Mouse (Mus musculus) macrophage (primary cell): ENCODE data around the gene Aatf. TPM values are rescaled to one million over a fixed set of nuclear protein-coding genes. Genes with fewer than 3 reads are reported as not detected.

Experiments
- H3K27ac ChIP-seq: fragments of 350-480 bp; formaldehyde crosslinking; 2 replicates; pipeline ENCODE4 v1.9.0; 2021
- H3K36me3 ChIP-seq: fragments of 350-480 bp; formaldehyde crosslinking; 2 replicates; pipeline ENCODE4 v1.9.0; 2021; ENCODE audit errors: inconsistent target
- H3K4me3 ChIP-seq: fragments of 350-480 bp; formaldehyde crosslinking; 2 replicates; pipeline ENCODE4 v1.9.0; 2021; ENCODE audit errors: inconsistent target
- H3K79me2 ChIP-seq: fragments of 350-480 bp; formaldehyde crosslinking; 2 replicates; pipeline ENCODE4 v1.9.0; 2021; ENCODE audit errors: inconsistent target
- WGBS: methylation state at CpG from one replicate; pipeline ENCODE4 v1.1.7; 2026; ENCODE audit warnings: inconsistent platforms; ENCODE audit not compliant: missing documents; 5-methylcytosine and 5-hydroxymethylcytosine counted together
- polyA plus RNA-seq: library from polyadenylated mRNA; stranded (reverse); fragments of 250-400 nt; gene quantifications from 3 replicates; pipeline ENCODE4 v1.2.4, GENCODE M21; 2018; ENCODE audit warnings: inconsistent platforms
- total RNA-seq, 78 experiments: library from RNA; depleted of rRNA; stranded (reverse); fragments of 250-400 nt; gene quantifications; 1 replicate in 9 of 78; 2 replicates in 24 of 78; 3 replicates in 43 of 78; 4 replicates in 2 of 78; pipeline ENCODE4 v1.2.4; 2018; ENCODE audit warnings: inconsistent platforms in 56 of 78

Aatf gene
- total RNA-seq (2018; cell fraction: chromatin; rRNA removed): 100 to 1,000 TPM in 7 of 26 experiments, 10 to 100 TPM in 19; 36.7 to 141 (median 89.6) TPM
- total RNA-seq (2018; cell fraction: cytosol; rRNA removed): 10 to 100 TPM; 13.4 to 28.3 (median 20.8) TPM
- 10 to 100 TPM; 18.6 to 85.6 (median 38.3) TPM for total RNA-seq (2018; cell fraction: nucleus; rRNA removed)
- 14.1 to 42.5 TPM (median 35.2 TPM) in 3 replicates for polyA plus RNA-seq

DNA sequence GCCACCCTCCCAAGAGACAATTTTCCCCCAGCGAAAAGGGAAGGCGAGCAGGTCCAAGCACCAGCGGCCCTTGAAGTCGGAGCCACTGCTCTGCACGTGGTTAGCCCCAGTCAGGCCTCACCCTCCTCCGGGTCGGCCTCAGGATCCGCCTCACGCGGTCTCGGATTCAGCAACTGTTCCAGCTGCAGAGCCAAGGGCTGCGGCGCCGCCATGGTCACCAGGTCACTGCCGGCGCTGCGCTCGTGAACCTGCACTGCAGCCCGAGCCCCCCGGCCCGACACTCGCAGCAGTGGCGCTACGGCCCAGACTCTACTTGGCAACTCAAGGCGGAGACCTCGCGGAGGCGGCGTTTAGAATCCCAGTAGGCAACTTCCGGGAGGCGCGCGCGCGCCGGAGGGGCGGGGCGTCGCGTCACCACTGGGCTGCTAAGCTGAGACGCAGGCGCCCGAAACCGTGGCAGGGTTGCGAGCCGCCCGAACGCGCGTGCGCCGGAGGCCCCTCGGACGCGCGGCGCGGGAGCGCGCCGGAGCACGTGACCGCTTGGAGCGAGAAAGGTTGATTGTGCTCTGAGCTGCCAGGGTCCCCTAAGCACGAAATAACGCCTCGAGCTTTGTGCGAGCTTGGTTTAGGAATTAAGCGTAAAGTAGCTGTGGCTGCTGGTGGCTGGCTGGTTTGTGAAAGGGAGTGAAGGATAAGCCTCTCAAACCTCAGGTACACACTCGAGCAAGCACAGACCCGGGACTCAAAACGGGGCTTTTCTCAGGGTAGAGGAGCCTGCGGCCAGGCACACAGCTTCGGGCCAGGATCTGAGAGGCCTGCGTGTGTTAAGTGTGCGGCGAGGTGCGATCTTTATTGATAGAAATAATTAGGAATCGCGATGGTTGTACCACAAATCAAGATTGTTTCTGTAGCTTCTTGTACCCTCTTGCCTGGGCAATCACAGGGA, at the start of gene Aatf:
Gene Aatf, minus strand, starts transcription at position 352 of the 946 bp plus-strand sequence.
- Histone ChIP-seq H3K36me3 (peaks cover 8% of the 10 kb centered on the region; the same call in 1 of the 2 replicates), H3K4me3 (peak within 1 kb of the TSS; percentile 72), H3K27ac (peak within 1 kb of the TSS; percentile 22; the same call in 1 of the 2 replicates), H3K79me2 (peaks cover 11% of the 10 kb centered on the region)
- under 1% methylated on average over 74 of the region's 80 CpGs for WGBS

DNA sequence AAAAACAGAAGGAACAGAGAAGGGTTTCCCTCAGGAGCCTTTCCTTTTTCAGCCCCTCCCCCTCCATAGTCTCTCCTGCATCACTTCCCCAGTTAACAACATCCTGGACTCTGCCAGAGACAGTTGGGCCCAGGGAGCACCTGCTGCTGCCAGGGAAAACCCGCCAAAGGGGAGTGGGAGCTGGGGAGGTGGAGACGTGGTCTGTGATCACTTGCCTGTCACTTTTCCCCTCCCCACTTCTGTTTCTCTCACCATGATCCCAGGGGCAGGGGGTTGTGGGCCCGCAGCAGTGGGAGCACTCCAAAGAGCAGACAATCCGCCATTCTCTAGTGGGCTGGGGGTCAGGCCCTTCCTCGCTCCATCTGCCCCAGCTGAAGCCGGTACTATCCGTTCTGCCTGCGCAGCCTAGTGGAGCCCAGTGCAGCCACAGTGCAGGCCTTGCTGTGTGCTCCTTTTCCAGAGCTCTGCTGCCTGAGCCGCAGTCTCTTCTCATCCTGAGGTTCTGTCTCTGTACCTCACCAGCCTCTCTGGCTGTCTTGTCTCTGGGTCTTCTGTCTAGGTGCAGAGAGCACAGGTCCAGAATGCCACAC, 49.5 kb upstream of the Aatf start:
- Histone ChIP-seq H3K4me3 (no peak overlapping the region), H3K79me2 (no peaks in the 10 kb centered on the region)
- WGBS: 47% methylated on average over 9 of the region's 9 CpGs

DNA sequence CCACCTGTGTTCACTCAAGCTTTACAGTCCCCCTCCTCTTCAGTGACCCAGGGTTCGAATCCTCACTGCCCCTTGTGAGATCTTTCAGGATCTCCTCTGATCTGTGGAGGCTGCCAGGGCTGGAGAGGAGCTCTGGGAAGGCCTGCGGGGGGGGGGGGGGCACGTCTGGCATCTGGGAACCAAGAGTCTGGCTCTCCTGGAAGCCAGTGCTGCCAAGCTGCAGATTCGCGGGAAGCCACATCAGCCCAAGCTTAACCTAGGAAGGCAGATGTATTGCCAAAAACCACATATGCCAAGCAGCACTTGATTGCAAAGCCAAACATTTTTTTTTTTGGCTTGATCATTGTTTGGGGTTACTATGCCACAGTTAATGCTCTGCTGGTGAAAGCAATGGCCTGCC, 48.2 kb upstream of the Aatf start:
- no peak overlapping the region for H3K4me3 ChIP-seq
- no peak overlapping the region for H3K27ac ChIP-seq
- H3K36me3 ChIP-seq: no peaks in the 10 kb centered on the region
- no peaks in the 10 kb centered on the region for H3K79me2 ChIP-seq
- WGBS: 91% methylated on average over 4 of the region's 5 CpGs

More for the DNA sequence above, 49.5 kb upstream of the Aatf start:
- H3K36me3 ChIP-seq: no peaks in the 10 kb centered on the region
- no peak overlapping the region for H3K27ac ChIP-seq

DNA sequence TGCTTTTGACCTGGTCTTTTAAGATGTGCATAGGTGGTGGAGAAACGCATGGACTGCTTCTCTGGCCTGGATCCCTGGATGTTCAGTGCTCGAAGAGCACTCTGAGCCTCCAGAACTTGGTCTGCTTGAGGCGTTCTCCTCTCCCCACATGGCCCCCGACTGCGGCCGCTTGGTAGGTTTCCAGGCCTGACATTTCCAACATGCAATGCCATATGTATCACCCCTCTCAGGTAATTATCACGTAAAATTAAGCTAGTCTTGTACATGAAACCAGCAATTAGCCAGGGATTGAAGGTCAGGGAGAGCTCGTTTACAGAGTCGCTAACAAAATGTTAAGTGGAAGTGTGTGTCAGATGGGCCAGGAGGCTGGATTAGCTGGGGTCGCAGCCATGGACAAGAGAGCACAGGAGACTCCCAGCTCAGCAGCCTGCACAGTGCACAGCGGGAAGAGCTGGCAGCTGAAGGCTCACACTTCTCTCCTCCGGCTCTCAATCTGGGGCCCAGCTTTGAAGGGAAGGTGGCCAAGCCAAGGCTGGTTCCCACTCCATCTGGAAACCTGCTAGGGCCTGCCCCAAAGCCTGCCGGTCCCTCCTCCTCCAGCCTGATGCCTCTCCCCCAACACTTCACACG, 40.6 kb upstream of the Aatf start:
- Histone ChIP-seq H3K79me2 (no peaks in the 10 kb centered on the region), H3K4me3 (no peak overlapping the region), H3K36me3 (no peaks in the 10 kb centered on the region), H3K27ac (no peak overlapping the region)
- 94% methylated on average over 14 of the region's 14 CpGs for WGBS

DNA sequence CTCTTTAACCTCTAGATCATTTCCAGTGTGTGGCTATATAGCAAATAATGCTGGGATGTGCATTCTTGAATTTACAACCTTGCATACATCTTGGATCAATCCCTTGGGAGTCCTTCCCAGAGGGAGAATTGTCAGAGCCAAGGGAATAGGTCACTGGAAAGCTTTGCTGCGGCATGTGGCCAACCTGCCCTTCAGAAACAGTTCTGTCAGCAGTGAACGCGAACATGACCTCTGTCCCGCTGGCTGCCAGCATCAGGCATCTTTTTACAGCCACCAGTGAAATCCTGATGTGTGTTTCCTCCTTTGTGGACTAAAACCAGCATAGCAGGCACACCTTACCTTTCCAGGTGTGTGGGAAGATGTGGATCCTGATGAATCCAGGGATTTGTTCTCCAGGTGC, 38.0 kb upstream of the Aatf start:
- Histone ChIP-seq H3K4me3 (no peak overlapping the region), H3K36me3 (no peaks in the 10 kb centered on the region), H3K27ac (no peak overlapping the region), H3K79me2 (no peaks in the 10 kb centered on the region)
- 83% methylated on average over 4 of the region's 4 CpGs for WGBS

DNA sequence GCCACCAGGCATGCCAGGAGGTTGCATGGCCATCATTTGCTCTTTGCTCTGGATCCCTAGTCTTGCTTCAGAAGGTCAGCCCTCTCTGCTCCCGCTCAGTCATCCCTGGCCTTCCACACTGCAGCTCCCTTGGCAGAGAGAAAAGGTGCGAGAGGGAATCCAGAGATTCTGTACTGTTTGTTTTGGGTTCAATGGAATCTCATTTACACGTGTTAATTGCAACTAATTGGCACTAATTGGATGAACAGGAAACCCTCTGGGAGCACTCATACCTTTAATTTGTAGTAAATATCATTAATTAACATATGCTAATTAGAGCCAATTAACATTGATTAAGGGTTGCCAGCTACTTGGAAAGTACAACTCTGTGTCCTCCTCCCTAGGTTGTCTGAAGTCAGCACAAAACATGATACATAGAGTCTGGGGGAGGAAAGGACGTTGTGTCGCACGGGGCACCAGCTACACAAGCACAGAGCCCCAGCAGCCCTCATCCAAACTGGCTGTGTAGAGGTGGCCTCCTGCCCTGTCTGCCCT, 36.0 kb upstream of the Aatf start:
- Histone ChIP-seq H3K4me3 (no peak overlapping the region), H3K27ac (no peak overlapping the region), H3K36me3 (no peaks in the 10 kb centered on the region), H3K79me2 (no peaks in the 10 kb centered on the region)
- WGBS: 77% methylated on average over 6 of the region's 6 CpGs

DNA sequence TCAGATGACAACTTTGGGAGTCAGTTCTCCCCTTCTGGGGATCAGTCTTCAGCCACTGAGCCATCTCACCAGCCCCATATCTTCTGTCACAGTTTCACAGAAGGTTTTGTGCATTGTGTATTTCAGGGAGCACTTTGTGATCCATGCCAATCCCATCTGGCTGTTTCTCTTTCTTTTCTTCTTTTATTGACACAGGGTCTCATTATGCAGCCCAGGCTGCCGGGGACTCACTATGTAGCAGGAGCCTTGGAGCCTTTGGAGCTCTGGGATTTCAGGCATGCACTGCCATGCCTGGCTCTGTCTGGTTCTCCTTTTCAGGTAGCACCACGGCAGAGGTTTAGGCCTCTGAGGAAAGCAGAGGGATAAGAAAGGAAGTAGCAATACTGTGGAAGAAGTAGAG, 35.0 kb upstream of the Aatf start:
- H3K27ac ChIP-seq: no peak overlapping the region
- WGBS: 47% methylated on average over 2 of the region's 2 CpGs
- H3K79me2 ChIP-seq: no peaks in the 10 kb centered on the region
- no peak overlapping the region for H3K4me3 ChIP-seq
- no peaks in the 10 kb centered on the region for H3K36me3 ChIP-seq

DNA sequence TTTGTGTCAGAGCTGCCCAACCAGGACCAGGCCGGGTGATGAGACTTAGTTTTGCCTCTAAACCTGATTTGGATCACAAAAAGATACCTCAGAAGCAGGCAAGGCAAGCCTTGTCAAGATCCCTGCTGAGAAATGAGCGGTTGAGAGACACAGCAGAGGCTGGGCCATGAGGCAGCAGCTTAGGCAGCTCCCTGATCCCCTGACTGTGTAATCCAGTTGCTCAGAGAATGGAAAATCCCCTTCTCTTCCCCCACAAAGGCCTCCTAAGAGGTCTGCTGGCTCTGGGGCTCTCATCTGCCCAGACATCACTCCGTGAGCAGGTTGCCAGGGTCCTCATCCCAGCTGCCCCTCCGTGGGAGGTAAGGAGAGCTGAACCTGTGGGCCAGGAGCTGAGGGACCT, 26.7 kb upstream of the Aatf start:
- H3K79me2 ChIP-seq: no peaks in the 10 kb centered on the region
- no peak overlapping the region for H3K4me3 ChIP-seq
- 35% methylated on average over 4 of the region's 4 CpGs for WGBS
- H3K36me3 ChIP-seq: no peaks in the 10 kb centered on the region
- no peak overlapping the region for H3K27ac ChIP-seq

DNA sequence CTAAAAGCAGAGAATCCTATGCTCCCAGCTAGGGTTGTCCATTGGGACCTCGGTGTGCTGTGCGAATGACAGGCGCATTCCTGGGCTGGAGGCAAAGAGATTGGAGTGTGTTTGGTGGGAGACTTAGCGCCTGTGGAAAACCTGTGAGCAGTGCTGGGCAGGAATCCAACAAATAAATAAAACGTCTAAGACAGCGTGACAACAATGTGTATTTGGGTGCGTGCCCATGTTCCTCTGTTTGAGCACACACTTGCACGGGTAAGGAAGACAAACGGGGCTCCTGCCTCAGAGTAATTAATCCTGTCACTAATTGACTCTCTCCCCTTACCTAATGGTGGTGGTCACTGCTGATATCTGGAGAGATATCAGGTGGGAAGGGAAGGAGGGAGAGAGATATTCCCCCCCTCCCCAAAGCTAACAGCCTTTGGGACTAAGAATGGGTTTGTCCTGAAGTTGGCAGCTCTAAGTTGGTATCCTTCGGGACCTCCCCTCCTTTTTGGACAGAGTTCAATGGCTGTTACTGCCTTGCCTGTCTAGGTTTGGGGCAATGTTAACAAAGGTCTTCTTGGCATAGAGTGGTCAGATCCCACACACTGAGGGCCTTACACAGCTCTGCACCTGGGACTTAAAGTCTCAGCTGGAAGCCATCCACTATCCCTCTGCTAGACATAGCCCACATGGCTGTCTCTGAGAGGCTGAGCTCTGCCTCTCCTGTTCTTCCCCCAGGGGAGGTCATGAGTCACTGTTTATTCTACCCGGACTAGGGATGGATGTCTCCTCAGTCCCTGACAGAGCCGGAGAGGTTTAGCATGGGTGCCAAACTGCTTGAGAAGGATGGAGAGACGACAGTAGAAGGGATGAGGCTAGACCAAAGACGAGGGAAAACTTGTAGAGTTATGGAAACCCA, 16.7 kb upstream of the Aatf start:
- H3K36me3 ChIP-seq: no peaks in the 10 kb centered on the region
- no peak overlapping the region for H3K27ac ChIP-seq
- H3K4me3 ChIP-seq: no peak overlapping the region
- no peaks in the 10 kb centered on the region for H3K79me2 ChIP-seq
- 16% methylated on average over 14 of the region's 14 CpGs for WGBS

DNA sequence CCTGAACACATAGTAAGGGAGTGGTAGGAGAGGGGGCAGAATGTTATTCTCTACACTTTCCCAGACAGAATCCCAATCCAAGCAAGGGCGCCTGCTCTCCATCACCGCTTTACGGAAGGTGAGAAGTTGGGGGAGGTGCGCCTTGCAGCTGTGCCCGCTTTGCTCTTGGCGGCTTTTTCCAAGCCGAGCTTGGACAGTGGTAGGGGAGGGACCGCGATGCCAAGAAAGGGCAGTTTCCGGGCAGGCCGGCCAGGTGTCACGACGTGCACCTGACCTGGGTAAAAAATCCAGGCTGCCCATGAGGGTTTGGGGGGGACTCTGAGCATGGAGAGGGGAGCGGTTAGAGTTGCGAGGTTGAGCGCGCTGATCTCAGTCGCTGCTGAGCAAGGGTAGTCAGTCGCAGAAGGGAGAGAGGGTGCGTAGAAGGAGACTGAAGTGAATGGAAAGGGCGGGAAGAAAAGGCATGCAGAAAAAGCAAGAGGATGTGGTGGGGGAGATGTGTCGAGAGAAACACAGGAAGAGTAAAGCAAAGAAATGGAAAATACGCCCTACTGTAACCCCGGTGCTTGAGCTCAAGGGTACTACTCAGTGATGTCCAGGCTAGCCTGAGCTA, 15.9 kb upstream of the Aatf start:
- Histone ChIP-seq H3K27ac (no peak overlapping the region), H3K4me3 (no peak overlapping the region), H3K36me3 (no peaks in the 10 kb centered on the region), H3K79me2 (no peaks in the 10 kb centered on the region)
- WGBS: 13% methylated on average over 24 of the region's 24 CpGs

DNA sequence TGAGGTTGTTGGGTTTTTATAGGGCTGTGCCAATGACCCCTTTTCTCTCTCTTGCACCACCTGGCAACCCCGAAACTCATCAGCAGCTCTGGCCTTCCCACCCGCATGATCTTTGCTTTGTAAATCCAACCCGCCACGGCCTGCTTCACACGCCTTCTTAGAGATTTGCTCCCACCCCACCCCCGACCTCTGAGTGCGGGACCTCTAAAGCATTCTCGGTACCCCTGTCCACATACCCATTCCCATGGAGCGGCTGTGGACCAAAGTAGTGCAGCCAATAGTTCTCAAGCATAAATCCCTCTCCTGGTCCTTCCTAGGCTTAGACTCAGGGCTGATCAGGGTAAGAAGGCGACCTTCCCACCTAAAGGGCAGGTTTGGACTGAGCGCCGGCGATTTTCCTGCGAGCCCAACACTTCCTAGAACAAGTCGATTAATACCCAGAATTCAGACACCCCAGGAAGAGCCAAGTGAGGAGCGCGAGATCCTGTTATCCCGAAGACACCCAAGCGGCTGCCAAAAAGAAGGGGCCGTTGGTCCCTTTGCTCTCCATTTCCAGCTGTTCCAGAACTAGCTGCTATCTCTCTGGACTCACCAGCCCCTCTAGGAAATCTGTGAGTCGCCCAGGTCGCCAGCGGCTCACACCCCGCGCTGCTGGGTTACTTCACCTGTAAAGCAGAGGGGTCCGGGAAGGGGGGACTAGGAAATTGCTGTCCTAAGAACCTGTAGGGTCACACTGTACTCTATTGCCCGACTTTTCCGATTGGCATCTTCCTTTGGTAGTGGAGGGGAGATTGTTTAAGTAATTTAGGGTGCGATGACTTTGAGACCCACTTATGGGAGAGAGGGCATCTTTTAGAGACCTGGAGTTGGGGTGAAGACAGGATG, 13.9 kb upstream of the Aatf start:
- no peaks in the 10 kb centered on the region for H3K36me3 ChIP-seq
- no peak overlapping the region for H3K27ac ChIP-seq
- WGBS: 13% methylated on average over 29 of the region's 29 CpGs
- H3K4me3 ChIP-seq: no peak overlapping the region
- H3K79me2 ChIP-seq: no peaks in the 10 kb centered on the region

DNA sequence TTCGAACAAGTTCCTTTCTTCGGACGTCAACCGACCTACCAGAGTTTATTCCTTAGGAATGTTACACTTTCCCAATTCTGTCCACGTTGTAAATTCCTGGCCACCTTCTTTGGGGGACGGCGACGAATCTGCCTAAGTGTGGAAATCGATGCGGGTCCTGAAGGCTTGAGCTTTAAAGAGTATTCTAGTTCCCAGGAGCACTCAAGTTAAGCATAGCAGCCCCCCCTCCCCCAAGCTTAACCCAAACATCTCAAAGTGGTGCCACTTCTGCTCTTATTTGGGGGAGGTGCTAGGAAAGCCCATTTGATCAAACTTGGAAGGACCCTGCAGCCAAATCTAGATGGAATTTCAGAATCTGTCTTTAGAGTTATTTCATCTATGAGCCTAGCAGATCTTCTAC, 13.1 kb upstream of the Aatf start:
- no peaks in the 10 kb centered on the region for H3K79me2 ChIP-seq
- no peak overlapping the region for H3K27ac ChIP-seq
- no peak overlapping the region for H3K4me3 ChIP-seq
- 5% methylated on average over 10 of the region's 10 CpGs for WGBS
- H3K36me3 ChIP-seq: no peaks in the 10 kb centered on the region
